Mouse (Mus musculus): ENCODE data around the gene Fbxl8.
"Not testable (repeated sequence)": the region's sequence is repeated elsewhere in the genome, so short reads cannot be mapped to it uniquely, and the experiment has no call there.

GRCm38 (mm10) chr8:105232321-105232693 is 32.1 kb upstream of the Fbxl8 start:
- TF ChIP-seq CTCF (conservative IDR thresholded peaks at IDR 0.05 in 1 of 2, IDR thresholded peaks at IDR 0.05 in 1 of 2; ENCODE audit: low read depth in 2 of 2, low read length in 2 of 2); MAX (IDR thresholded peaks at IDR 0.05; ENCODE audit: low read length); POLR2A (IDR thresholded peaks at IDR 0.05; ENCODE audit: low read depth, low read length); NRF1 (IDR thresholded peaks at IDR 0.05; ENCODE audit: low read depth, low read length); CHD2 (IDR thresholded peaks at IDR 0.05; ENCODE audit: low read length); MAZ (IDR thresholded peaks at IDR 0.05; ENCODE audit: low read depth, low read length); ZNF384 (IDR thresholded peaks at IDR 0.05; ENCODE audit: low read depth, low read length); TBP (conservative IDR thresholded peaks at IDR 0.05; ENCODE audit: low read depth, low read length); ZC3H11A (IDR thresholded peaks at IDR 0.05; ENCODE audit: low read depth, low read length): not testable (repeated sequence)

All from CH12.LX (cell line).